Mouse (Mus musculus): ENCODE measurements at regions not wholly inside any gene's neighbourhood (a gene's known extent, or its start where the extent isn't known, plus 50 kb on each side); places are given as distances from the start of the nearest gene placed in this dataset.
A peak's percentile ranks its signal among the peaks of the same experiment; 100 is the strongest.

- H3K36me3 ChIP-seq, result no peaks in the 10 kb centered on the region
- WGBS, result 85% methylated on average over 5 of the region's 5 CpGs
- peaks cover 12% of the 10 kb centered on the region; the same call in 1 of the 2 replicates for H3K27me3 ChIP-seq (ENCODE audit: low read depth, poor library complexity, severe bottlenecking)
Measured at GRCm38 (mm10) chr14:48579985-48580384, 93.6 kb downstream of the Otx2 start.

More at GRCm38 (mm10) chr14:48579985-48580384, 93.6 kb downstream of the Otx2 start:
- peaks cover 22% of the 10 kb centered on the region for H3K4me1 ChIP-seq
- no peak for DNase-seq (ENCODE audit: low spot score)
- H3K27ac ChIP-seq (replicated peaks), result peak overlapping the region; percentile 49
- no peak overlapping the region for H3K4me3 ChIP-seq
- H3K9me3 ChIP-seq (replicated peaks), result no peaks in the 10 kb centered on the region
